Mouse (Mus musculus) C2C12 (cell line): ENCODE measurements around the gene Colec11.

Experiments used
- CTCF ChIP-seq: IDR thresholded peaks from one replicate; pipeline ENCODE4 v1.5.1; 2011; ENCODE audit not compliant: control insufficient read depth, insufficient read depth, insufficient read length
- MAX ChIP-seq: IDR thresholded peaks from one replicate; pipeline ENCODE4 v1.6.1; 2011; ENCODE audit warnings: mild to moderate bottlenecking, control low read depth
- USF1 ChIP-seq: IDR thresholded peaks from one replicate; pipeline ENCODE4 v1.6.1; 2011; ENCODE audit warnings: low read depth, mild to moderate bottlenecking, control low read depth, moderate library complexity

- TF ChIP-seq CTCF: no peak
- no peak for TF ChIP-seq MAX
- TF ChIP-seq USF1: no peak
Measured at GRCm38 (mm10) chr12:28551775-28552174, 71.4 kb downstream of the Colec11 start.
